Mouse (Mus musculus) midbrain, embryonic 14.5 days (tissue): Measurements from ENCODE around the gene Slc39a2. TPM values are rescaled to one million over a fixed set of nuclear protein-coding genes. Genes with fewer than 3 reads are reported as not detected.
"Not testable (repeated sequence)": the region's sequence is repeated elsewhere in the genome, so short reads cannot be mapped to it uniquely, and the experiment has no call there.

Experiments
- ATAC-seq: fragments of 200-750 bp; cut with Nextera tagmentation; 2 replicates; pipeline ENCODE4 v1.8.0; 2017; ENCODE audit warnings: moderate number of reproducible peaks, moderate library complexity; ENCODE audit not compliant: low FRiP score, low TSS enrichment
- DNase-seq: peaks from one replicate; pipeline ENCODE4 v3.0.0-alpha.2; 2015
- H3K27ac ChIP-seq: fragments of 300-500 bp; sonication (generic); replicated peaks from 2 replicates; pipeline ENCODE4 v1.5.1; 2014; ENCODE audit warnings: mild to moderate bottlenecking, low read depth, low read length, moderate library complexity
- H3K27me3 ChIP-seq: fragments of 300-500 bp; sonication (generic); 2 replicates; pipeline ENCODE4 v1.6.1; 2014; ENCODE audit warnings: low read length, control low read depth, mixed read lengths; ENCODE audit not compliant: control insufficient read depth, insufficient read depth
- H3K36me3 ChIP-seq: fragments of 300-500 bp; sonication (generic); 2 replicates; pipeline ENCODE4 v1.6.1; 2014; ENCODE audit warnings: low read length, control low read depth; ENCODE audit not compliant: control insufficient read depth, insufficient read depth
- H3K4me1 ChIP-seq: fragments of 300-500 bp; sonication (generic); 2 replicates; pipeline ENCODE4 v1.6.1; 2014; ENCODE audit warnings: mild to moderate bottlenecking, antibody characterized with exemption, low read length, control low read depth; ENCODE audit not compliant: control insufficient read depth, insufficient read depth
- H3K4me2 ChIP-seq: fragments of 300-500 bp; sonication (generic); 2 replicates; pipeline ENCODE4 v1.6.1; 2014; ENCODE audit warnings: mild to moderate bottlenecking, low read length, moderate library complexity
- H3K4me3 ChIP-seq: fragments of 300-500 bp; sonication (generic); replicated peaks from 2 replicates; pipeline ENCODE4 v1.5.1; 2014; ENCODE audit warnings: low read depth, low read length
- H3K9ac ChIP-seq: fragments of 300-500 bp; sonication (generic); replicated peaks from 2 replicates; pipeline ENCODE4 v1.6.1; 2014; ENCODE audit warnings: mild to moderate bottlenecking, low read length, moderate library complexity
- H3K9me3 ChIP-seq: fragments of 300-500 bp; sonication (generic); 2 replicates; pipeline ENCODE4 v1.6.1; 2016; ENCODE audit warnings: low read length, control low read depth, mixed read lengths; ENCODE audit not compliant: control insufficient read depth
- WGBS: fragments of 180-500 bp; shearing (Covaris S2); extraction: QIAGEN DNeasy Blood & Tissue Kit; methylation state at CpG from one replicate; pipeline ENCODE4 v1.1.7; 2014; 5-methylcytosine and 5-hydroxymethylcytosine counted together
- polyA plus RNA-seq: library from polyadenylated mRNA; unstranded; fragments of >200 nt; fragmentation: Nextera tagmentation; extraction: Ambion mirVana; gene quantifications from 2 replicates; pipeline ENCODE4 v1.2.1, GENCODE M21; 2014

The Slc39a2 gene
- polyA plus RNA-seq, 1 experiment from 2014 or later: 1.1 TPM

DNA sequence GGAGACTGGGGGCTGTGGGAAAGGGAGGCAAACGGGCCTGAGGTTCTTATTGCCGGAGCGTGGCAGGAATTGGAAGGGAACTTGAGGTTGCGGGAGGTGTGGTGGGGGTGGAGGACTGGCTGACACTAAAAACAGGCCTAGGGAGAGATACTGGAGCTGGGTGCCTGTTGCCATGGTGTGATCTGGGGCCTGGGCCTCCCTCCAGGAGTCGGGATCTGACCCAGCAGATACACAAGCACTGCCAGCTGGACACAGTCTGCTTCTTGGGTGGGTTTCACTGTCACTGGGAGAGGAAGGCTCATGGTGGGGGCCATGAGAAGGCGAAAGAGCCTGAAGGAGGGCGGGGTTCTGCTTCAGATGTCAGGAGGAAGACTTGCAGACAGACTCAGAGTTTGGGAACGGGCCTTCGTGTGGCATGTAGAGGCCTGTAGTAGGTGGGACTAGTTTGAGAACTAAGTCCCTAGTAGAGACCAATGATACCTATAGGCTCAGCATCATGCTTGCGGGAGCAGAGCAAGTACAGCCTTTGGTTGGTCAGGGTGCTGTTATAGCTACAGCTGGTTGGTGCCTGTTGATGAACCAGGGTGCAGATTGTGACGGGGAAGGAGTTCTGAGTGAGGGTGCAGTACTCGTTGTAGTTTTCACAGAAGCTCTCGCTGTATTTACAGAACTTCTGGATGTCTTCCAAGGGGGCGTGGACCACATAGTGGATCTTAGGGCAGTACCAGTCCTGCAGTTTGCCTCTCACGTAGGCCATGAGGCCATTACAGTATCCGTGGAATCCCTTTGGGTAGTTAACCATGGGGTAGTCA, 29.3 kb downstream of the Slc39a2 start:
- Histone ChIP-seq H3K36me3 (no peaks in the 10 kb centered on the region), H3K4me2 (no peak overlapping the region), H3K4me1 (no peaks in the 10 kb centered on the region), H3K27ac (no peak overlapping the region), H3K9ac (no peak overlapping the region), H3K4me3 (no peak overlapping the region), H3K27me3 (no peaks in the 10 kb centered on the region), H3K9me3 (no peaks in the 10 kb centered on the region)
- DNase-seq (peak; percentile 23), ATAC-seq (peak; percentile 58; the same call in 1 of the 2 replicates)
- 86% methylated on average over 16 of the region's 16 CpGs for WGBS

- Histone ChIP-seq H3K27me3 (no peaks in the 10 kb centered on the region), H3K9ac (no peak within 1 kb of the TSS), H3K4me2 (no peak within 1 kb of the TSS), H3K9me3 (no peaks in the 10 kb centered on the region), H3K4me1 (no peaks in the 10 kb centered on the region), H3K4me3 (no peak within 1 kb of the TSS), H3K27ac (no peak within 1 kb of the TSS), H3K36me3 (no peaks in the 10 kb centered on the region)
- 90% methylated on average over 7 of the region's 7 CpGs for WGBS
- no peak for DNase-seq
- no peak for ATAC-seq
Observed at GRCm38 (mm10) chr14:51922571-51922865, 29.8 kb downstream of the Slc39a2 start, which contains the start of gene Rnase13. Gene Rnase13 (minus strand): TSS chr14:51922773.

DNA sequence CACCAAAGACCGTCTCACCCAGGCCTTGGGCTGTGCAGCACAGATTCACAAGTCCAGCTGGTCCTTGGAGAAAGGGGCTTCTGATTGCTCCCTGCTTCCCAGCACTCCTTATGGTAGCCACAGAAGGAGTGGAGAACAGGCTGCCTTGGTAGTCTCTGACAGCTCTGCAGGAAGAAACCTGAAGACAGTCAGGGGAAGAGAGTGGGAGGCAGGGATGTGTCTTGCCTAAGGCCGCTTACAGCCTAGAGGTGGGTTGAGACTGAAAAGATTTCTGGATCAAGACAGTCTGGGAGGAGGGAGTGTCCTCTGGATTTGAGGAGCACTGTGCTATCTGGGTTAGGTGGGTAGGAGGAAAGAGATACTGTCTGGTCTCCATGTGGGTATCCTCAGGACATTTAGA, 30.2 kb downstream of the Slc39a2 start:
- WGBS: 96% methylated on average over 2 of the region's 2 CpGs
- H3K4me1 ChIP-seq: no peaks in the 10 kb centered on the region
- ATAC-seq (no peak), DNase-seq (no peak)
- no peaks in the 10 kb centered on the region for H3K36me3 ChIP-seq
- H3K4me2 ChIP-seq: no peak overlapping the region
- no peak overlapping the region for H3K9ac ChIP-seq
- no peaks in the 10 kb centered on the region for H3K27me3 ChIP-seq
- no peak overlapping the region for H3K4me3 ChIP-seq
- no peak overlapping the region for H3K27ac ChIP-seq
- H3K9me3 ChIP-seq: no peaks in the 10 kb centered on the region

DNA sequence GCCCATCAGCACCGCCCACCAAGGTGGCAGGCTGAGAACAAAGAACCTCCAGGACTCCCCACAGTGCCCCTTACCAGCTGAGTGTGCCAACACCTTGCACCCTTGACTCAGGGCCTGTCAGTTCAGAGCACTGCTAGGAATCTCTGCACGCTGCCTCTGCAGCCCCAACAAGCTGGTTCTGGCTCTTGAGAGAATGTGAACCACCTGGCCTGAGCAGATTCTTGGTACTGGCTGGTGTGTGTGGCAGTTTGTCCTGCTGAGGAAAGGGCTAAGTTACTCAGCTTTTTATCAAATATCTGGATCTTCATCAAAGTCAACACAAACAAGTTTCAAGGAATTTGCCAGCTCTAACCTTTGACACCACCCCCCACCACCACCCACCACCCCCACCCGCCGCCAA, 30.8 kb downstream of the Slc39a2 start:
- Histone ChIP-seq H3K27me3 (no peaks in the 10 kb centered on the region), H3K9me3 (no peaks in the 10 kb centered on the region), H3K9ac (no peak overlapping the region), H3K36me3 (no peaks in the 10 kb centered on the region), H3K27ac (no peak overlapping the region), H3K4me1 (no peaks in the 10 kb centered on the region), H3K4me2 (no peak overlapping the region), H3K4me3 (no peak overlapping the region)
- WGBS: 81% methylated on average over 4 of the region's 4 CpGs
- DNase-seq (no peak), ATAC-seq (no peak)

DNA sequence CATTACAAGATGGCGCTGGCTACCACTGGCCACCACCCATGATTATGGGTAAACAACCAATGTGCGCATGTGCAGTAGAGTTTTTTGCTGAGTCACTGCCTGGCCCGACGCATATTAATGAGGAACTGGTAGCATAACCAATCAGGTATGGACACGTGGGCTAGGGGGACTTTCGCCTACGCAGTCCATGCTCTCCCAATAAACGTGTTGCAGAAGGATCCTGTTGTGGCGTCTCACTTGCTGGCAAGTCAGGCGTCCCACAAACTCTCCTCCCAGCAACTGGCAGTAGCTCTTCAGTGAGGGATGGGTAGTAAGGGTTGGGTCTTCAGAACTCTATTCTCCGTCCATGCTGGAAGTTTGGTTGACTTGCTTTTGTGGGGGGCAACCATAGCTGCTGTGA, 34.2 kb downstream of the Slc39a2 start:
- 94% methylated on average over 11 of the region's 11 CpGs for WGBS
- H3K9me3 ChIP-seq, H3K27me3 ChIP-seq, H3K4me2 ChIP-seq, H3K4me1 ChIP-seq, H3K9ac ChIP-seq, H3K36me3 ChIP-seq, H3K4me3 ChIP-seq, DNase-seq, ATAC-seq, H3K27ac ChIP-seq: not testable (repeated sequence)

GRCm38 (mm10) chr14:51929309-51929943, 36.7 kb downstream of the Slc39a2 start:
- Histone ChIP-seq H3K9me3 (0 out of 2 replicates have a peak, but pooled peaks cover 2% of the 10 kb centered on the region), H3K9ac (no peak overlapping the region), H3K4me2 (no peak overlapping the region), H3K27ac (no peak overlapping the region), H3K4me3 (no peak overlapping the region), H3K27me3 (no peaks in the 10 kb centered on the region), H3K36me3 (no peaks in the 10 kb centered on the region), H3K4me1 (no peaks in the 10 kb centered on the region)
- DNase-seq (no peak), ATAC-seq (no peak)
- WGBS: 85% methylated on average over 8 of the region's 8 CpGs

- H3K27me3 ChIP-seq: no peaks in the 10 kb centered on the region
- 0 out of 2 replicates have a peak, but pooled peaks cover 2% of the 10 kb centered on the region for H3K9me3 ChIP-seq
- no peak overlapping the region for H3K9ac ChIP-seq
- DNase-seq (no peak), ATAC-seq (no peak)
- 74% methylated on average over 9 of the region's 9 CpGs for WGBS
- no peak overlapping the region for H3K4me3 ChIP-seq
- no peak overlapping the region for H3K27ac ChIP-seq
- H3K36me3 ChIP-seq: no peaks in the 10 kb centered on the region
- no peak overlapping the region for H3K4me2 ChIP-seq
- H3K4me1 ChIP-seq: no peaks in the 10 kb centered on the region
Observed at GRCm38 (mm10) chr14:51929968-51930367, 37.3 kb downstream of the Slc39a2 start.

DNA sequence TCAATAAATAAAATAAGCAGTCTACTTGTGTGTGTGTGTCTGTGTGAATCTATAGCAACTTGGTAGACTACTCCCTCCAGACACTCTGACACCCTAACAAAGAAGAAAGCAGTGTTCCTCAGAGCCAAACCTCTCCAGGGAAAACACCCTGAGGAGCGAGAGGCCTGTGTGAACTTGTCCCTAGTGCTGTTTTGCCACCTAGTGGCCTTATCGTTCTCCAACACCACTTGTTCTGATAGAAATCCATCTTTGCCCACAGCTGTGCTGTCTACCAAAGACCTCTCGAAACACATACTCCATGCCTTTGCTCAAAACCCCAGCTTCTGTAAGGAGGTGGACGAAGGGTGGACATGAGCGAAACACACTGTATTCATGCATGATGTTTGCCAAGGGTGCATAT, 38.1 kb downstream of the Slc39a2 start:
- H3K27ac ChIP-seq: no peak overlapping the region
- DNase-seq: peak; percentile 84
- 39% methylated on average over 5 of the region's 5 CpGs for WGBS

More for the DNA sequence above, 38.1 kb downstream of the Slc39a2 start:
- Histone ChIP-seq H3K27me3 (no peaks in the 10 kb centered on the region), H3K4me1 (no peaks in the 10 kb centered on the region), H3K4me2 (no peak overlapping the region), H3K36me3 (no peaks in the 10 kb centered on the region), H3K9ac (no peak overlapping the region), H3K9me3 (0 out of 2 replicates have a peak, but pooled peaks cover 2% of the 10 kb centered on the region), H3K4me3 (no peak overlapping the region)
- 0 out of 2 replicates have a peak, but pooled peaks have one; percentile 27 for ATAC-seq
